Mouse (Mus musculus): Measurements from ENCODE around the gene Sytl3. TPM values are rescaled to one million over a fixed set of nuclear protein-coding genes. Genes with fewer than 3 reads are reported as not detected.

Gene Sytl3
- total and polyA plus RNA-seq, 2 experiments from 2014 or later: 0.42 to 0.79 TPM

GRCm38 (mm10) chr17:6752375-6752774 lies 93.5 kb downstream of the Sytl3 start:
- peaks cover 5% of the 10 kb centered on the region; the same call in 1 of the 2 replicates for H3K4me1 ChIP-seq (ENCODE audit: insufficient read depth, low read length)
- 57% methylated on average over 7 of the region's 7 CpGs for WGBS
- 0 out of 2 replicates have a peak, but pooled peaks cover 4% of the 10 kb centered on the region for H3K36me3 ChIP-seq (ENCODE audit: insufficient read depth, low read length)
- no peak overlapping the region for H3K4me3 ChIP-seq (ENCODE audit: low read length)
- DNase-seq (ENCODE audit: low spot score) (no peak), ATAC-seq (no peak)
- no peak for TF ChIP-seq CTCF (IDR thresholded peaks at IDR 0.05; ENCODE audit: low read depth)
- no peaks in the 10 kb centered on the region for H3K27me3 ChIP-seq (ENCODE audit: insufficient read depth, low read length)
- H3K9me3 ChIP-seq (ENCODE audit: low read length): no peaks in the 10 kb centered on the region
- no peak overlapping the region for H3K4me2 ChIP-seq (ENCODE audit: low read depth, low read length)
- no peak overlapping the region for H3K9ac ChIP-seq (replicated peaks; ENCODE audit: low read length)
- no peak overlapping the region for H3K27ac ChIP-seq

- no peak for DNase-seq (ENCODE audit: low spot score)
- 89% methylated on average over 9 of the region's 9 CpGs for WGBS
- Histone ChIP-seq H3K4me1 (ENCODE audit: insufficient read depth, low read length) (0 out of 2 replicates have a peak, but pooled peaks cover 4% of the 10 kb centered on the region), H3K36me3 (ENCODE audit: insufficient read depth, low read length) (0 out of 2 replicates have a peak, but pooled peaks cover 4% of the 10 kb centered on the region), H3K9me3 (ENCODE audit: low read length) (no peaks in the 10 kb centered on the region), H3K4me3 (ENCODE audit: low read length) (no peak overlapping the region), H3K27ac (no peak overlapping the region), H3K27me3 (ENCODE audit: insufficient read depth, low read length) (no peaks in the 10 kb centered on the region), H3K4me2 (ENCODE audit: low read depth, low read length) (no peak overlapping the region), H3K9ac (replicated peaks; ENCODE audit: low read length) (no peak overlapping the region)
- ATAC-seq: no peak
- no peak for TF ChIP-seq CTCF (IDR thresholded peaks at IDR 0.05; ENCODE audit: low read depth)
Observed at GRCm38 (mm10) chr17:6755176-6755575, 96.3 kb downstream of the Sytl3 start.

GRCm38 (mm10) chr17:6755873-6756272 lies 97.0 kb downstream of the Sytl3 start:
- no peak for DNase-seq (ENCODE audit: low spot score)
- ATAC-seq: no peak
- WGBS: 89% methylated on average over 8 of the region's 8 CpGs

GRCm38 (mm10) chr17:6757902-6758301 lies 99.0 kb downstream of the Sytl3 start:
- ATAC-seq (no peak), DNase-seq (ENCODE audit: low spot score) (no peak)
- no peaks in the 10 kb centered on the region for H3K9me3 ChIP-seq (ENCODE audit: low read length)
- no peak for TF ChIP-seq CTCF (IDR thresholded peaks at IDR 0.05; ENCODE audit: low read depth)
- no peak overlapping the region for H3K9ac ChIP-seq (replicated peaks; ENCODE audit: low read length)
- H3K4me2 ChIP-seq (ENCODE audit: low read depth, low read length): no peak overlapping the region
- no peak overlapping the region for H3K27ac ChIP-seq
- 0 out of 2 replicates have a peak, but pooled peaks cover 4% of the 10 kb centered on the region for H3K4me1 ChIP-seq (ENCODE audit: insufficient read depth, low read length)
- H3K27me3 ChIP-seq (ENCODE audit: insufficient read depth, low read length): no peaks in the 10 kb centered on the region
- 96% methylated on average over 16 of the region's 16 CpGs for WGBS
- H3K4me3 ChIP-seq (ENCODE audit: low read length): no peak overlapping the region
- no peaks in the 10 kb centered on the region for H3K36me3 ChIP-seq (ENCODE audit: insufficient read depth, low read length)

More at GRCm38 (mm10) chr17:6755873-6756272, 97.0 kb downstream of the Sytl3 start:
- Histone ChIP-seq H3K36me3 (ENCODE audit: insufficient read depth, low read length) (0 out of 2 replicates have a peak, but pooled peaks cover 4% of the 10 kb centered on the region), H3K27me3 (ENCODE audit: insufficient read depth, low read length) (no peaks in the 10 kb centered on the region), H3K27ac (no peak overlapping the region), H3K4me1 (ENCODE audit: insufficient read depth, low read length) (0 out of 2 replicates have a peak, but pooled peaks cover 4% of the 10 kb centered on the region), H3K9me3 (ENCODE audit: low read length) (no peaks in the 10 kb centered on the region), H3K4me3 (ENCODE audit: low read length) (no peak overlapping the region), H3K9ac (replicated peaks; ENCODE audit: low read length) (no peak overlapping the region), H3K4me2 (ENCODE audit: low read depth, low read length) (no peak overlapping the region)
- no peak for TF ChIP-seq CTCF (IDR thresholded peaks at IDR 0.05; ENCODE audit: low read depth)

- no peak for TF ChIP-seq CTCF (IDR thresholded peaks at IDR 0.05; ENCODE audit: low read depth)
- Histone ChIP-seq H3K4me3 (ENCODE audit: low read length) (no peak overlapping the region), H3K4me2 (ENCODE audit: low read depth, low read length) (no peak overlapping the region), H3K27me3 (ENCODE audit: insufficient read depth, low read length) (no peaks in the 10 kb centered on the region), H3K36me3 (ENCODE audit: insufficient read depth, low read length) (no peaks in the 10 kb centered on the region), H3K9ac (replicated peaks; ENCODE audit: low read length) (no peak overlapping the region), H3K9me3 (ENCODE audit: low read length) (no peaks in the 10 kb centered on the region), H3K4me1 (ENCODE audit: insufficient read depth, low read length) (0 out of 2 replicates have a peak, but pooled peaks cover 4% of the 10 kb centered on the region), H3K27ac (no peak overlapping the region)
- DNase-seq (ENCODE audit: low spot score) (no peak), ATAC-seq (no peak)
- WGBS: 79% methylated on average over 8 of the region's 8 CpGs
Observed at GRCm38 (mm10) chr17:6758845-6759244, 100.0 kb downstream of the Sytl3 start.

GRCm38 (mm10) chr17:6759717-6760292 lies 100.9 kb downstream of the Sytl3 start:
- WGBS: 28% methylated on average over 9 of the region's 9 CpGs
- H3K9ac ChIP-seq (replicated peaks; ENCODE audit: low read length): no peak overlapping the region
- H3K27me3 ChIP-seq (ENCODE audit: insufficient read depth, low read length): no peaks in the 10 kb centered on the region
- H3K4me1 ChIP-seq (ENCODE audit: insufficient read depth, low read length): 0 out of 2 replicates have a peak, but pooled peaks cover 4% of the 10 kb centered on the region
- no peak for TF ChIP-seq CTCF (IDR thresholded peaks at IDR 0.05; ENCODE audit: low read depth)
- no peak overlapping the region for H3K4me2 ChIP-seq (ENCODE audit: low read depth, low read length)
- no peak overlapping the region for H3K27ac ChIP-seq
- DNase-seq (ENCODE audit: low spot score) (no peak), ATAC-seq (no peak)
- H3K9me3 ChIP-seq (ENCODE audit: low read length): no peaks in the 10 kb centered on the region
- H3K36me3 ChIP-seq (ENCODE audit: insufficient read depth, low read length): no peaks in the 10 kb centered on the region
- no peak overlapping the region for H3K4me3 ChIP-seq (ENCODE audit: low read length)

Data from hindbrain, postnatal 0 days (tissue).